Mouse (Mus musculus) inflammation-experienced regulatory T-cells, adult 6 months (primary cell): ENCODE measurements around the gene Rps19bp1. TPM values are rescaled to one million over a fixed set of nuclear protein-coding genes. Genes with fewer than 3 reads are reported as not detected.
A peak's percentile ranks its signal among the peaks of the same experiment; 100 is the strongest.

Source experiments
- ATAC-seq: one replicate; pipeline ENCODE4 v1.8.0; 2017
- polyA plus RNA-seq, 3 experiments: library from polyadenylated mRNA; unstranded; fragments of 100-300 nt; shearing (Covaris generic); gene quantifications; one replicate each; pipeline ENCODE4 v1.2.1; 2017

Rps19bp1 gene
- polyA plus RNA-seq, 3 experiments from 2014 or later = 19.9 to 24.4 (median 21.7) TPM

DNA sequence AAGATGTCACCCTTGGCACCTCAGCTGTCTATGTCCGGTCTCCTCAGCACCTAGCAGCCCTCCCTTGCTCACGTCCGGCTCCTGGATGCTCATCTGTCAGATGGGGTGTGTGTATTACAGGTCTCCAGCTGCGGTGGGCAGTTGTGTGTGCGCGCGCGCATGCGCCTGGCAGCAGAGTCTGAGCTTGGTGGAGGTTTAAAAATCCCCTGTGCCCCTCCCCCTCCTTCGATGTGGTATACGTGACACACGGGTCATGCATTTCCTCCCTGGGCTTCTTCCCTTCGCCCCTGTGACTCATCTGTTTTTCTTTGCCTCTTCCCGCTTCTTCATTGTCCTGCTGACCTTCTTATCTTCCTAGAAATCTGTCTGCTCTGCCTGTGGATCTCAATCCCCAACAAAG lies 44.9 kb downstream of the Rps19bp1 start:
- peak; percentile 79 for ATAC-seq

DNA sequence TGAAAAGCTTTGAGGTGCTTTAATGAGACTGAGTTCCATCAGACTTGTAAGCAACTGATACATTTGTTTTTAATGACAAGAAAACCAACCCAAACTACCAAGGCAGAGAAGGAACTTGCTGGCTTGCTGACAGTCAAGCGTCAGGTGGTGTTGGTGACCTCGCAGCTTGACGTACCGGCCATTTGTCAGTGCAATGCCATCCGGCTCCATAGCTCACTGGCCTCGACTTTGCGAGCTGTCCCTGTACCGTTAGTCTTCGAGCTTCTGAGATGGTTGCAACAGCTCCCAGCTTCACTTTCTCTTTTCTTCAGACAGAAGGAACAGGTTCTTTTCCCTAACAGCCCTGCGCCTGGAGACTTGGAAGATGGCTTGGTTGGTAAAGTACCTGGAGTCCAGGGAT lies 46.6 kb downstream of the Rps19bp1 start:
- no peak for ATAC-seq

DNA sequence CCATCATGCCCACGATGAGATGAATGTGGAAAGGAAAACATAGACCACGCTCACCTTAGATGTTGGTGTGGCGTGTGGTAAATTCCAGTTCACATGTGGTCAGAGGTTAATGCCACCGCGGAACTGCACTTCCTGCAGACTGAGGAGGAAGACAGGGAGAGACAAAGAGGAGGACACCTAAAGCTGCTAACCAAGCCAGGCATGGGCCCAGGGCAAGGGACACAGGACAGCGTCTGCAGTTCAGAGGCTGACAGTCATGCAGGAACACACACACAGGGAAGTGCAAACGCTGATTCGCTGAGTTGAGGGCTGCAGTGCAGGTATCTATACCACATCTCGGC lies 47.7 kb downstream of the Rps19bp1 start:
- no peak for ATAC-seq

GRCm38 (mm10) chr15:80215716-80216479 lies 48.2 kb downstream of the Rps19bp1 start:
- no peak for ATAC-seq

GRCm38 (mm10) chr15:80213688-80214087 lies 50.4 kb downstream of the Rps19bp1 start:
- no peak for ATAC-seq

Other genes starting within 250 kb of the Rps19bp1 start
- 1 to 10 TPM; 1.4 to 2.1 (median 2.1) TPM for gene Pdgfb, start 249.3 kb downstream of the Rps19bp1 start, polyA plus RNA-seq
- 1 to 10 TPM in 1 of 3 experiments, under 1 TPM in 1, not detected in 1; 0.77 to 1.7 TPM for gene Syngr1, start 173.0 kb downstream of the Rps19bp1 start, polyA plus RNA-seq
- 1,000 to 10,000 TPM; 2,844 to 4,969 (median 3,861) TPM for gene Rpl3, start 172.4 kb downstream of the Rps19bp1 start, polyA plus RNA-seq
- gene Tab1, start 131.2 kb downstream of the Rps19bp1 start, polyA plus RNA-seq = 10 to 100 TPM; 12.2 to 15.9 (median 12.3) TPM
- not detected for gene Mgat3, start 90.6 kb downstream of the Rps19bp1 start, polyA plus RNA-seq
- gene Mief1, start 30.3 kb downstream of the Rps19bp1 start, polyA plus RNA-seq = 10 to 100 TPM; 29.1 to 39.4 (median 34.2) TPM
- 10 to 100 TPM in 1 of 3 experiments, not detected in 2; 10.7 TPM for gene AC140267.1, start 28.5 kb downstream of the Rps19bp1 start, polyA plus RNA-seq
- 10 to 100 TPM; 78.7 to 96.6 (median 84.8) TPM for gene Atf4, start 9.1 kb downstream of the Rps19bp1 start, polyA plus RNA-seq
- gene Cacna1i, start 22.9 kb upstream of the Rps19bp1 start, polyA plus RNA-seq = under 1 TPM in 1 of 3 experiments, not detected in 2; 0.04 TPM